Mouse (Mus musculus) left cerebral cortex, adult 2 months (tissue): ENCODE results near the gene Edc4. TPM values are rescaled to one million over a fixed set of nuclear protein-coding genes. Genes with fewer than 3 reads are reported as not detected.

Source experiments
- DNase-seq, 2 experiments: peaks; one replicate each; pipeline ENCODE4 v3.0.0; 2021 to 2022; ENCODE audit warnings: low spot score in 2 of 2, mixed read lengths in 1 of 2; ENCODE audit errors: extremely low spot score in 1 of 2
- H3K27ac ChIP-seq: fragments of 200-600 bp; 2 replicates; pipeline ENCODE4 v1.8.1; 2022
- H3K4me3 ChIP-seq: fragments of 200-600 bp; 2 replicates; pipeline ENCODE4 v1.8.1; 2022
- CTCF ChIP-seq: fragments of 200-600 bp; IDR thresholded peaks from 2 replicates; pipeline ENCODE4 v1.8.1; 2022; ENCODE audit warnings: antibody characterized with exemption, mild to moderate bottlenecking, moderate library complexity
- intact Hi-C: fragments of 180-260 bp; cut with DNase I; formaldehyde crosslinking; loops from one replicate; pipeline ENCODE4 v1.15.1; 2025
- total RNA-seq, 2 experiments: library from RNA; stranded (reverse); gene quantifications; 2 replicates each; pipeline ENCODE4 v1.2.3; 2021

Gene Edc4
- total RNA-seq, 2 experiments from 2014 or later, result 64.4 to 68.5 TPM

- intact Hi-C loops, result no loop called here
- no peak for TF ChIP-seq CTCF
- peak overlapping the region; percentile 33; the same call in 1 of the 2 replicates for H3K27ac ChIP-seq
- DNase-seq, result no peak
- H3K4me3 ChIP-seq, result no peak overlapping the region
These were observed 9.2 kb downstream of the Edc4 start for GRCm38 (mm10) chr8:105889756-105890465.

DNA sequence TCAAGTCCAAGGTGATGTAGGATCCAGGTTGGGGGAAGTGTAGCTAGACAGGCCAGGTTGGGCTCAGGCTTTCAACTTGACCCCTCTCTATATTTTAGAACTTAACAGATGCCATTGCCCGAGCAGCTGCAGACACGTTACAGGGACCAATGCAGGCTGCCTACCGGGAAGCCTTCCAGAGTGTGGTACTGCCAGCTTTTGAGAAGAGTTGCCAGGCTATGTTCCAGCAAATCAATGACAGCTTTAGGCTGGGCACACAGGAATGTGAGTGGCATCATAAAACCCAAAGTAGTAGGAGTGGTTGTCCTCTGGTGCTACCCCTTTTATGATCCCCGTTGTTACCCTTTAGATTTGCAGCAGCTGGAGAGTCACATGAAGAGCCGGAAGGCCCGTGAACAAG is 10.2 kb downstream of the Edc4 start:
- intact Hi-C loops, result no loop called here
- DNase-seq, result peak in 1 of 2 experiments; percentile 38
- no peak overlapping the region for H3K4me3 ChIP-seq
- H3K27ac ChIP-seq, result peak overlapping the region; percentile 47; the same call in 1 of the 2 replicates
- TF ChIP-seq CTCF, result no peak

- Histone ChIP-seq H3K4me3 (no peak overlapping the region), H3K27ac (no peak overlapping the region)
- TF ChIP-seq CTCF, result peak; percentile 68
- intact Hi-C loops, result loop anchor here (2.0 kb wide), 1 partner anchor 38 kb away; no protein-coding TSS in a partner anchor
- DNase-seq, result peak in 1 of 2 experiments; percentile 46
These were observed 11.8 kb downstream of the Edc4 start for GRCm38 (mm10) chr8:105892432-105892831.

GRCm38 (mm10) chr8:105893339-105893738 is 12.7 kb downstream of the Edc4 start, which contains the start of gene Nrn1l:
Nrn1l (plus strand) TSS chr8:105893567.
- intact Hi-C loops, result loop anchor here (2.0 kb wide), 1 partner anchor 37 kb away; no protein-coding TSS in a partner anchor
- DNase-seq, result peak; percentile 70 to 84
- Histone ChIP-seq H3K4me3 (peak within 1 kb of the TSS; percentile 22; the same call in 1 of the 2 replicates), H3K27ac (peak within 1 kb of the TSS; percentile 47)
- no peak; the same call in 1 of the 2 replicates for TF ChIP-seq CTCF

GRCm38 (mm10) chr8:105897801-105898480 is 17.3 kb downstream of the Edc4 start:
- Histone ChIP-seq H3K27ac (no peak overlapping the region), H3K4me3 (no peak overlapping the region)
- TF ChIP-seq CTCF, result no peak
- intact Hi-C loops, result no loop called here
- DNase-seq, result no peak

DNA sequence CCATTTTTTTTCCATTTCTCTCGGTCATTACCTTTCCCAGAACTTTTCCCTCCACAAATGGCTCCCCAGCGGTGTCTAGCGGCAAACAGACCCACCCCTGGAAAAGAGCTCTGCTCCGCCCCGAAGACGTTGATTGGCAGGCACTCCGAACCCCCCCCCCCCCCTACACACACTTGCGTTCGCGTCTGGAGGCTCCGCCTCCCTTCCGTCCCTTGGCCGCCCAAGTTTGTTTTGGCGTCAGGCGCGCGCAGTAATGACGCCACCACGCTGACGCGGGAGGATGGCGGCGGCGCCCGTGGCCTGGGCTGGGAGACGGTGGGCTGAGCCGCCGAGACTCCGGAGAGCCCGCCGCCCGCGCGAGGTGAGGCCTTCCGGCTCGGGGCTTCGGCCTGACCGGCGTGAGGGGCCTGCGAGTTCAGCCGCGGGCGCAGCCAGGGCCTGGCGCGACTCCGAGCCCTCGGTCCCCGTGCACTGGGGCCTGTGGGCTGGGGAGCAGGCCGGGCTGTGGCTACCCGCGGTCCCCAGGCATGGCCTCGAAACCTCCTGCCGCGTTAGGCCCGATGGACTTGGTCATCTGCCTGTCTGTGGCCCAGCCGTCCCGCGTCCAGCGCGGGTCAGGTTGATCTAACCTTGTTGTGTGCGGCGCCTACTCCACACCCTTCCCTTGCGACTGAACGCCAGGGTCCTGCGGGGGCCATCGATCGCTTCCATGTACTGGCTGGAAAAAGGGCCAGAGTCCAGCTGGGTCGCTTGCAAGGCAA is 19.7 kb downstream of the Edc4 start, which contains the start of gene Pskh1:
Gene Pskh1 (plus strand): TSS at position 262 of the 761 bp plus-strand sequence.
- peak within 1 kb of the TSS; percentile 97 for H3K27ac ChIP-seq
- intact Hi-C loops, result loop anchor here (2.0 kb wide), 1 partner anchor 110 kb away; the partner anchor contains the start of gene Ddx28
- DNase-seq, result peak; percentile 92 to 96
- H3K4me3 ChIP-seq, result peak within 1 kb of the TSS; percentile 98
- TF ChIP-seq CTCF, result no peak

- TF ChIP-seq CTCF, result no peak
- peak overlapping the region; percentile 98 for H3K4me3 ChIP-seq
- intact Hi-C loops, result loop anchor here (2.0 kb wide), 1 partner anchor 110 kb away; the partner anchor contains the start of gene Ddx28
- no peak for DNase-seq
- H3K27ac ChIP-seq, result peak overlapping the region; percentile 97
These were observed 20.4 kb downstream of the Edc4 start for GRCm38 (mm10) chr8:105900941-105901616.

- Histone ChIP-seq H3K4me3 (no peak overlapping the region), H3K27ac (peak overlapping the region; percentile 38; the same call in 1 of the 2 replicates)
- intact Hi-C loops, result no loop called here
- peak in 1 of 2 experiments; percentile 20 for DNase-seq
- no peak for TF ChIP-seq CTCF
These were observed 38.7 kb downstream of the Edc4 start for GRCm38 (mm10) chr8:105919390-105919789.

DNA sequence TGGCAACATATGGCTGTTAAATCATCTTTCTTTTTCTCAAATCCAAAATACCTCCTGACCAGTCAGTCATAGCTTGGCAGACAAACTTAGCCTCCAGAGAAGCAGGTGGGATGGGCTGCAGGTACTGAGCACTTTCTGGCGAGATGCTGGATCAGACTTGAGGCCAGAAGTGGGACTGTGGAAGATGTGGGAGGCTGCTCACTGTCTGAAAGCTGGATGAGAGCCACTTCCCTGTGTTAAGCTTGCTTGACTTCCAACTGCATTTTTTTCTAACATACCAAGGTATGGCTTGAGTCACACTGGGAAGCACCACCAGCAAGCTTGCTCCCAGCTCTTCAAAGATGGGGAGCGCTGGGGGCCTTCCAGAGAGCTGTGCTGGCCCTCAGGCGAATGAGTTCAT is 44.4 kb downstream of the Edc4 start:
- intact Hi-C loops, result no loop called here
- Histone ChIP-seq H3K4me3 (no peak overlapping the region), H3K27ac (peak overlapping the region; percentile 80)
- TF ChIP-seq CTCF, result no peak
- DNase-seq, result no peak

DNA sequence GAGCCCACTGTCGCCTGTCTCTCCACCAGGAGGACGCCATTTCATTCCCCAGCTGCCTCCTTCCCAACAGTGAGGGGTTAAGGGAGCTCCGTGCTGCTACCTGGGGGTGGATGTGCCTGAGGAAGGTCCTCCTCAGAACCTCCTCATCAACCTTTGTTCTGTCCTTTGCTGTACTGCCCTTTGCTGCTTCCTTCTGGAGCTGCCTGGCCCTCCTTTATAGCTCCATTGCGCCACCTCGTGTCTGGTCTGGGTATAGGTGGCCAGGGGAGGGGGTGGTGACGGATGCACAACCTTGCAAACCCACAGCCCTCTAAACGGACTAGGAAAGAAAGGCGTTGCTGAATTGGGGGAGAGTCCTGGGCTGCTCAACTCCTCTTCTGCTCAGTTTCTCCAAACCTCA is 49.9 kb downstream of the Edc4 start:
- intact Hi-C loops, result loop anchor here (1.0 to 2.0 kb wide), 4 partner anchors 38 to 216 kb away; partner anchors contain the start of genes Nrn1l and Thap11
- no peak overlapping the region for H3K4me3 ChIP-seq
- peak overlapping the region; percentile 82 for H3K27ac ChIP-seq
- DNase-seq, result peak; percentile 74 to 92
- peak; percentile 92 for TF ChIP-seq CTCF

DNA sequence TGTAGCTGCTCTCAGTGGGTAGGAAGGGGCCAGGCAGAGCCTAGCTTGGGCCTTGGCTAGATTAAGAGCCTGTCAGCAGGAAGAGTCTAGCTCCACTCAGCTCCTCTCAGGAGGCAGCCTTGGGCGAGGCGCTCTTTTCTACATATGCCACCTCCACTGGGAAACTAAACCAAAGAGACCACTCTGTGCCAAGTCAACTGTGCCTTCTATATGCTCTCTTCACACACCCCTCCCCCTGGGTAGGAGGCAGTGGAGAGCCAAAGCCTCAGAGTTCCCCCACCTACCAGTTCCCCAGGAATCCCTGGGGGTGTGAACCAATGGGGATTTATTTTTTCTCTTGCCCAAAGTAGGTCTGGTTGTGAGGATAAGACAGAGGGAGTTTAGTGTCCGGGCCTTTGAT is 50.6 kb downstream of the Edc4 start:
- intact Hi-C loops, result loop anchor here (2.0 kb wide), 3 partner anchors 38 to 96 kb away; partner anchors contain the start of genes Nrn1l and Thap11
- peak overlapping the region; percentile 82 for H3K27ac ChIP-seq

More for the DNA sequence above, 50.6 kb downstream of the Edc4 start:
- DNase-seq, result no peak
- TF ChIP-seq CTCF, result no peak
- H3K4me3 ChIP-seq, result no peak overlapping the region
